Mouse (Mus musculus) right cerebral cortex, postnatal 25 days (tissue): ENCODE data around the gene Tax1bp3.

Experiments
- DNase-seq: peaks from one replicate; pipeline ENCODE4 v3.0.0; 2022

Tax1bp3 gene

DNA sequence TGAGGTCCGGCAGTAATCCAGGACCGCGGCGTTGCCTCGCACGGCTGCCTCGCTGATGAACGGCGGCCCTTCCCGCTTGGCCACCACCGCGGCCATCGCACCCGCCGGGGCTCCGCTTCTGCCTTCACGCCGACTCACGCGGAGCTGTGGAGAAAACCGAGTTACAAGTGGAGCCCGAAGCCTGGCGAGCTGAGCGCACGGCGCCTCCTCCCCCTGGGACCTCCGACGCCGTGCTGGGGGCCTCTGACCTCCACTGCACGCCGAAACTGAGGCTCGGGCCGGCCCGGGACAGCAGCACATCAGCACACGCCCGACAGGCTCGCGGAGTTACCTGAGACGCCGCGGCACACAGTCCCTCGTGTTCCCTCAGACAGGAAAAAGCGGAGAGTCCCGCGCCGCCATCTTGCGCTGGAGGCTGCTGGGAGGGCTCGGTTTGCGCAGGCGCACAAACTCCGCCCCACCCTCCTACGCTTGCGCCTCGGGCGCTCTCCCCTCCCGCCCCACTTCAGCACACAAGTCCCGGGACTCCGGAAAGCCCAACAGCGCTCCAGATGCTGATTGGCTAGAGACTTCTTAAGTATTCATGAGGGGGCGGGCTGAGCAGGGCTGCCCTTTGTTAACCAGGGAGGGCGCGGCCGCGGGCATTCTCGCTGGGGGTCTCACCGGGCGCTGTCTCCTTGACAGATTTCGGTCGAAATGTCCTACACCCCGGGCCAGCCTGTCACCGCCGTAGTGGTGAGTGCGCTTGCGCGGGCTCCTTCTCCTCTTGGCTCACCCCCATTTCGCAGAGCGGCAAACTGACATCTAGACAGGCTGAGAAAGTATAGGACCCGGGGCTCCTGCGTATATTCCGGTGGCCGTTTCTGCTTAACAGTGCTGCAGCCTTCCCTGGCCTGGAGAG, at the start of gene Tax1bp3, which contains the start of gene Emc6:
Gene Tax1bp3, plus strand, starts transcription at position 476 of the 901 bp plus-strand sequence.
Gene Emc6, minus strand, starts transcription at position 430 of the 901 bp plus-strand sequence.
- peak; percentile 94 for DNase-seq

GRCm38 (mm10) chr11:73131020-73131419, 45.9 kb upstream of the Tax1bp3 start:
- DNase-seq: no peak

- no peak for DNase-seq
Measured at GRCm38 (mm10) chr11:73132999-73133398, 43.9 kb upstream of the Tax1bp3 start.

- DNase-seq: no peak
Measured at GRCm38 (mm10) chr11:73134222-73134621, 42.7 kb upstream of the Tax1bp3 start.

DNA sequence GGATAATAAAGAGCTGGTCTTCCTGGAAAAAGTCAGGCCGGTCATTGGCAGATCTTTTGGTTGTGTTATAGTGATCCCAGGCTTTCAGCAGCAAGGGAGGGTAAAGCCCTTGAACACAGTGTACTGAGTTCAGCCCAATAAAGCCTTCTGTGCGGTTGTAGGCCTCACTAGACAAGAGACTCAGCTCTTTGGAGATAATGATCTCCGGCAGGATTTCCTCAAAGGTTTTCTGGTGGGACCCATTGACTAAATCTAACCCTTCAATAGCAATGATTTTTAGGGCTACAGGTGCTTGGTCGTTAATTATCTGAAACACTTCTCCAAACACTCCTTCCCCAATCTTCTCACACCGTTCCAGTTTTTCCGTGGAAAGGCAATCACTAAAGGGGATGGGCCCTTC, 40.3 kb upstream of the Tax1bp3 start:
- DNase-seq: no peak

GRCm38 (mm10) chr11:73137116-73137515, 39.8 kb upstream of the Tax1bp3 start:
- no peak for DNase-seq

GRCm38 (mm10) chr11:73137591-73138501, 39.0 kb upstream of the Tax1bp3 start, which contains the start of gene Haspin:
Gene Haspin, minus strand, starts transcription at chr11:73138294.
- peak; percentile 88 for DNase-seq

- DNase-seq: no peak
Measured at GRCm38 (mm10) chr11:73144261-73144681, 32.6 kb upstream of the Tax1bp3 start.

DNA sequence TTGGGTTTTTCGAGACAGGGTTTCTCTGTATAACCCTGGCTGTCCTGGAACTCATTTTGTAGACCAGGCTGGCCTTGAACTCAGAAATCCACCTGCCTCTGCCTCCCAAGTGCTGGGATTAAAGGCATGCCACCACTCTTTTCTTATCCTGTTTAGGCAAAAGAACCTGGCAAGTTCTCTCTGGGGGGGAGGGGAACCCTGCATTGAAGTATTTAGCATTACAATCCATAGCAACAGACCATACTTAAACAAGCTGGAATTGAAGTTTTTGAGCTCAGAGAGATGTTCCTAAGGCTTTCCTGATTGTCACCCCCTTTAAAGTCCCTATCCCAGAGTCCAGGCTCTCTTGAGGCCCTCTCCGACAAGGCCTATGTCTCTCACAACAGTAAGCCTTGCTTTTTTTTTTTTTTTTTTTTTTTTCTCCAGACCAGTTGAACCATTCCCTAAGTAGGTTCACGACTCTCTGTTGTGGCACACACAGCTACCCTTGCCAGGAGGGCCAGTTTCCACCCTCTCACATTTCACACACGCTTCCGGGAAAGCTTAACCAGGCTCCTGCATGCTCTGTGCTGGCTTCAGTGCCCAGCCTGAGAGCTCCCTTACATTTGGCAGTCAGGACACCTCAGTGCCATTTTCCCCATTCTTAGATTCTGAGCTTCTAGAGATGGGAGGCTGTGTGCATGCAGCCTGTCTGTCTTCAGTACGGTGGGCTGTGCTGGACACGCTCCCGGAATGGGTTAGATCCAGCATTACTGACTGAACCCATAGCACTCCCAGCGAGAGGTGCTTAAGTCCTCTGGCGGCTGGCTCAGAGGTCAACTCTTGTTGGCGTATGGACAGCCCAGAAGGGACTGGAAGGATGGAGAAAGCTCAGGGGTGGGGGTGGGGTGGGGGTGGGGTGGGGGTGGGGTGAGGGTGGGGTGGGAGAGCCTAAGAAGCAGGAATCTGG, 30.6 kb upstream of the Tax1bp3 start:
- DNase-seq: no peak

DNA sequence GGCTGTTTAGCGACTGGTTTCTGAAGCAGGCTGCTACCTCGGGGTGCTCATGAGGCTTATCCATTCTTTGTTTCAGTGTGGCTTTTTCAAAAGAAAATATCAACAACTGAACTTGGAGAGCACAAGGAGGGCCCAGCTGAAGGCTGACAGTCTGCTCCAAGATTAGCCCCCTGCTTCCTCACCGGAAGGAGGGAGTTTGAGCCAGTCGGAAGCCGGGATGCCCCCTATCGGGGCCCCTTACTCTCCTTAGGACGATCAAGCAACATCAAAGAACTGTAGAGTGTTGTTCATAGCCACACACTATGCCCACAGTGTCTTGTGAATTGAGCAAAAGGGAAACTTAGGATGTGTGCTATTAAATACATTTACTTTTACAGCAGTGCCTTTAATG, 29.9 kb upstream of the Tax1bp3 start:
- no peak for DNase-seq

- no peak for DNase-seq
Measured at GRCm38 (mm10) chr11:73148209-73148608, 28.7 kb upstream of the Tax1bp3 start.

GRCm38 (mm10) chr11:73155071-73155470, 21.8 kb upstream of the Tax1bp3 start:
- DNase-seq: no peak

DNA sequence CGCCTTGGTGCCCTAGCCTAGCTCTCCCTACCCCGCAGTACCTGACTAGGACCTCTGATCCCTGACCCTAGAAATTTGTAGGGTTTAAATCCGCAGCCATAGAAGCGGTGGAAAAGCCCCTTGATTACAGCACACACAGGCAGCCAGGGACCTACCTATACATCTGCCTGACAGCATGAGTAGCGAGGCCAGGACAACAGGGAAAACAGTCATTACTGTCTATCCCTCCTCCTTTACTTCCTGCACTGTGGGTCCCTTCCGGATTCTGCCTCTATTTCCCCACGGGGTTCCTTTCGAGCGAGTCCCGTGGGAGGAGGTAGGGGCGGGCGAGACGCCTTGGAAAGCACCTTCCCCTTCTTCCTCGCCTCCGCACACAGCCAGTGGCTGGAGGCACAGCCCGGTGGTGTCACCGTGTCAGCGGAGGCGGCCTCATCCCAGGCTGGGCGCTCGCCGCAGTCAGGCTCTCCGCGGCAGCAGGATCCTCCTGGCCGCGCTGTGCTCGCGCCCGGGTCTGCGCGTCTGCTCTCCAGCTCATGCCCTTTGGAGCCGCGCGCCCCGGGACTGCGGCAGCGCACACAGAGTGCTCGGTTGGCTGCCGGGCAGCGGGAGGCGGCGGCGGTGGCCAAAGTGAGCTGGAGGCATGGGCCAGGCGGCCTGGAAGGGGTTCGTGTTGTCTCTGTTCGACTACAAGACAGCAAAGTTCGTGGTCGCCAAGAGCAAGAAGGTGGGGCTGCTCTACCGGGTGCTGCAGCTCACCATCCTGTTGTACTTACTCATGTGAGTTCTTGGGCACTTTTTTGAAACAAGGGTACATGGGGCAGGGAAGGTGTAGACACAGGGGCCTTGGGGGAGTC, 16.7 kb upstream of the Tax1bp3 start, which contains the start of gene P2rx5:
Gene P2rx5, plus strand, starts transcription at position 465 of the 854 bp plus-strand sequence.
- peak; percentile 23 for DNase-seq

GRCm38 (mm10) chr11:73160811-73161200, 16.1 kb upstream of the Tax1bp3 start:
- no peak for DNase-seq

DNA sequence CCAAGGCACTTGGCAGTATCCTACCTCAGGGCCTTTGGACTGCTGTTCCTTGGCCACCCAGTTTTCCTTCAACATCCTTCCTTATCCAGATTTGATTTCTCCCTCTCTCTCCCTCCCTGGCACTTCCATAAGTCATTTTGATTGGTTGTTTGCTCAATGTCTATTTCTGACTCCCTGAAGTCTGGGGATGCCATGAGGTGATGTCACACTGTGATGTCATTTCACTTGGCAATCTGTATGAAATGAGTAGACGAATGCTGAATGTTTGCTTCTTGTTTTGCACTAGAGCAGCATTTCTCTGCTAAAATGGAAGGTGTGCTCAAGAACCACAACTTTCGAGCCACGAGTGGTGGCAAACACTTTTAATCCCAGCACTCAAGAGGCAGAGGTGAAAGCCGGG, 15.3 kb upstream of the Tax1bp3 start:
- DNase-seq: no peak

DNA sequence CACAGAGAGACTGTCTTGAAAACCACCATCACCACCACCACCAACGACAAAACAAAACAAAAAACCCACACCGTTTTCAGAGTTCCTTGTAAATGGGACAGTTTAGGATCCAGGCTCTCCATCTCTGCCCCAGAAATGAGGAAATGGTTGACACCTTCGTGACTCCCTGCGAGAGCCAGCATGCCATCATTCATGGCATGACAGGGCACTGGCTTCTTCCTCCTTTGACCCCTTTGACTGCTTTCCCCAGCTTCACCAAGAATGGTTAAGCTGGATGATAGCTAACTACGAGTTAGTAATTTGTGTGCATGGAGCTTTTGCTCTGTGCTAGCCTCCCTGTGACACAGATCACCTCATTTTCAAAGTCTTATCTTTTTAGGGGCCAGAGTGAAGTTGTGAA, 14.6 kb upstream of the Tax1bp3 start:
- DNase-seq: no peak

GRCm38 (mm10) chr11:73168071-73168470, 8.8 kb upstream of the Tax1bp3 start:
- DNase-seq: no peak

DNA sequence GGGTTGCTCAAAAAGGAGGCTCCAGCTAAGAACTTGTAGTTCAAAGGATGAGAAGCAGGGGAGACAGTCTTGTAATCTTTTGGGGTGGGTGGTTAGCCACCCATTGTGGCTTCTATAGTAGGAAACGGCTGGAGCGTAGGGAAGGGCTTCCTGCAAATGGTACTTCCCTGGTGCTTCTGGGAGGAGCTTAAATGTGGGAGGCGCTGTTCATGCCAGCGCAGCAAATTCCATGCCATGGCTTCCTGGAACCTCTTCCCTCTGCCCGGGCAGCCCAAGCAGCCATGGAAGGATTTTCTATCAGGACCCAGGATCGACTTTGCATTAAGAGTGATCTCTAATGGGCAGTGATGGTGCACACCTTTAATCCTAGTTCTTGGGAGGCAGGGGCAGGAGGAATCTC, 8.3 kb upstream of the Tax1bp3 start:
- no peak for DNase-seq

DNA sequence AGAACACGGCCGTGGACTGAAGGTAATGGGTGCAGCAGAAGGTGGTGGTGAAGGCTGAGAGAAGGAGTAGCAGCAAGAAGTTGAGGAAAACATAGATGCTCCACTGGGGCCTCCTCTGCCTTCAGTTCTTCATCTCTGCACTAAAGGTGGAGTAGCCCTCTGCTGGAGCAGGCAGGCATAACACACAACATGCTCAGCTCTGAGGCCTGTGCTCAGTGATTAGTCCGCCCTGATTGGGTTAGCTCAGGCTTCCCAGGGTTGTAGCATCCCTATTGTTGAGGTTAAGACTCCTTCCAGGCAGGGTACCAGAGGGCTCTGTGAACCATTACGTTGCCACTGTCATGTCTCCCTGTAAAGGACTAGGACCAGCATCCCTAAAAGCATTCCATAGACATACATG, 7.7 kb upstream of the Tax1bp3 start:
- peak; percentile 37 for DNase-seq

- DNase-seq: no peak
Measured at GRCm38 (mm10) chr11:73172186-73172585, 4.7 kb upstream of the Tax1bp3 start.

DNA sequence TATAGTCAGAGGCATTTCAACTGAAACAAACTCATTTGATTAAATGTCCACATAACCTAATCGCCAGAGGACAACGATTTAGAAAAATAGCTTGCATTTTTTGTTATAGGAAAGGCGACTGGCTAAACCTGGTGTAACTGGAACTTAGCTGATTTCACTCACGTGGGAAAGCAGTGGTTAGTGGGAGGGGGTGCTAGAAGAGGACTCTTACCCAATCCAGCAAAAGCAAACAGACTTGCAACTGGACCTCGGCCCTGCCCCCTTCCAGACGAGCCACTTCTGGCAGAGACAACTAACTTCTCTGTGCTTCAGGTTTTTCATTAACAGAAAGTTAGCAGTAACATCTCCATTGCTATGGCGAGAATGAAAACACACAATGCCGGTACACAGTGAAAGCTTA, 1.3 kb upstream of the Tax1bp3 start:
- no peak for DNase-seq
